Mouse (Mus musculus) erythroblast, embryonic 14.5 days (primary cell): Measurements from ENCODE around the gene Pdk2.

Experiments used
- GATA1 ChIP-seq: IDR thresholded peaks from 2 replicates; pipeline ENCODE4 v1.6.1; 2012; ENCODE audit warnings: low read length, inconsistent platforms, mixed read lengths
- TAL1 ChIP-seq: IDR thresholded peaks from 3 replicates; pipeline ENCODE4 v1.6.1; 2012; ENCODE audit warnings: low read length, inconsistent platforms, mixed read lengths

DNA sequence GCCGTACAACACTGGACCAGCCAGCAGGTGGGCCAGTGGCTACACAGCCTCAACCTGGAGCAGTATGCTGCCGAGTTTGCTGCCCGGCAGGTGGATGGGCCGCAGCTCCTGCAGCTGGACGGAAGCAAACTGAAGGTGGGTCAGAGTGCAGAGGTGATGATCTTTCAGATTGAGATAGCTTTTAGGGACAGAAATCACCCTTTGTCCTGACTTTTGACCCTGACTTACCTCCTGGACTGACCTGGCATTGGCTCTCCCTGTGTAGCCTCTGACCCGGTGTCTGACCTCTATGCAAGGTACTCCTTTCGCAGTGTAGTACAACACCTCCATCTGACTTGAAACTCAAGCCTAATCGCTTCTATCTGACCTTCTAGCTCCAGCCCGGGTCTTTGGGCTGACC, 17.7 kb downstream of the Pdk2 start:
- TF ChIP-seq TAL1 (no peak), GATA1 (no peak)
